ENCODE assay signal across 40 mouse cellular contexts in the genomic region with DNA sequence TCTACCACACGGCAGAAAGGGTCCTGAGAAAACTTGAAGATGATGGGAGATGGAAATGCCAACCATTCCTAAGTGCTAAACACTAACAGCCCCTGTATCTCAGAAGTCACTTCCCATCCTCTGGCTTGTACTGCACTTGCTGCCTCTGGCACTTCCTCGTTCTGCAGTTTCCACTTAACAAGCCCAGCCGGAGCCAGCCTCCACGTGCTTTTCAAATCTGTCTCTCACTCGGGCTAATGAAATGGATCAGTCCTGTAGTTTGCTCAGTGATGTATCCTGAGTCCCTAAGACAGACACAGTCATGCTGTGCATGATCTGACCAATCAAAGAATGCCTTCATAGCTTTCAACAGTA. TPM values are rescaled to one million over a fixed set of nuclear protein-coding genes. Genes with fewer than 3 reads are reported as not detected.
A peak's percentile ranks its signal among the peaks of the same experiment; 100 is the strongest.
DNase-seq lines count a peak whose midpoint lies in the region; ATAC-seq and TF ChIP-seq lines count a peak whose summit lies in the region.
"Had no signal": no experiment of that assay in that cellular context is flagged by ENCODE, and none has a peak within 500 bp of the region (broad histone marks: within the 10 kb centered on the region; RNA-seq: fewer than 3 reads in every experiment).

No protein-coding gene starts in this region.

- H3K79me2 ChIP-seq in MEL (ENCODE audit: control insufficient read depth, insufficient read depth, low read length, poor library complexity) = no peaks in the 10 kb centered on the region

- ATAC-seq in hematopoietic stem cell, adult 5-6 weeks (replicated peaks in 1 of 2; ENCODE audit: insufficient read depth in 1 of 2, low FRiP score in 2 of 2, low TSS enrichment in 1 of 2, low read depth in 1 of 2, poor library complexity in 2 of 2, severe bottlenecking in 2 of 2) = peak; percentile 54 to 78
- ATAC-seq in frontal cortex, adult (ENCODE audit: low TSS enrichment) = no peak
- ATAC-seq: forebrain, embryonic 14.5 days; Patski had no signal

- no peak overlapping the region for H3K4me3 ChIP-seq in MEL (ENCODE audit: control insufficient read depth in 1 of 2, insufficient read depth in 1 of 2, low read depth in 2 of 2, low read length in 2 of 2)
- H3K4me3 ChIP-seq in thymus, adult 2 months (ENCODE audit: control insufficient read depth, insufficient read depth, low read length) = no peak overlapping the region
- H3K4me3 ChIP-seq: embryonic facial prominence, embryonic 12.5 days; heart, embryonic 13.5 days; hindbrain, embryonic 10.5 days; hindbrain, embryonic 15.5 days; kidney, embryonic 15.5 days; layer of hippocampus, adult 2 months; liver, embryonic 15.5 days; megakaryocyte, embryonic 14.5 days; midbrain, embryonic 12.5 days had no signal

- no peak for TF ChIP-seq EP300 in MEL (IDR thresholded peaks at IDR 0.05; ENCODE audit: low read depth in 1 of 2, low read length in 2 of 2)

- no peaks in the 10 kb centered on the region for H3K27me3 ChIP-seq in MEL (ENCODE audit: control insufficient read depth in 1 of 2, insufficient read depth in 2 of 2, low read length in 2 of 2)
- no peaks in the 10 kb centered on the region for H3K27me3 ChIP-seq in thymus, adult 2 months (ENCODE audit: control insufficient read depth, insufficient read depth, low read length)
- H3K27me3 ChIP-seq: embryonic facial prominence, embryonic 12.5 days; heart, embryonic 13.5 days; hindbrain, embryonic 15.5 days; kidney, embryonic 15.5 days; liver, embryonic 15.5 days; megakaryocyte, embryonic 14.5 days; midbrain, embryonic 12.5 days; Patski had no signal

- no peaks in the 10 kb centered on the region for H3K36me3 ChIP-seq in MEL (ENCODE audit: control insufficient read depth in 1 of 2, insufficient read depth in 2 of 2, low read length in 2 of 2)
- H3K36me3 ChIP-seq in thymus, adult 2 months (ENCODE audit: control insufficient read depth, insufficient read depth, low read length) = peaks cover 7% of the 10 kb centered on the region
- H3K36me3 ChIP-seq: embryonic facial prominence, embryonic 12.5 days; G1E; heart, embryonic 13.5 days; hindbrain, embryonic 15.5 days; liver, embryonic 15.5 days had no signal

- TF ChIP-seq CTCF in MEL (IDR thresholded peaks at IDR 0.05 in 2 of 3, conservative IDR thresholded peaks at IDR 0.05 in 1 of 3; ENCODE audit: control insufficient read depth in 1 of 3, insufficient read depth in 1 of 3, low read depth in 2 of 3, low read length in 3 of 3, poor library complexity in 1 of 3, severe bottlenecking in 1 of 3) = no peak
- no peak for TF ChIP-seq CTCF in thymus, adult 2 months (IDR thresholded peaks at IDR 0.05; ENCODE audit: borderline replicate concordance, control insufficient read depth, extremely low read depth, insufficient read depth, low read length, poor library complexity)

- TF ChIP-seq POLR2A in MEL (IDR thresholded peaks at IDR 0.05; ENCODE audit: control insufficient read depth in 1 of 2, insufficient read depth in 1 of 2, low read depth in 1 of 2, low read length in 2 of 2, poor library complexity in 1 of 2) = no peak
- no peak for TF ChIP-seq POLR2A in thymus, adult 2 months (IDR thresholded peaks at IDR 0.05; ENCODE audit: control insufficient read depth, extremely low read depth, insufficient read depth, low read length, poor library complexity)

- DNase-seq in MEL (ENCODE audit: low read depth, low spot score) = peak; percentile 8
- peak; percentile 26 for DNase-seq in thymus, adult 2 months
- DNase-seq in thymus, postnatal 4 days = peak; percentile 53
- no peak for DNase-seq in kidney, adult 8-10 months
- DNase-seq in urinary bladder, postnatal 10 days (ENCODE audit: low spot score) = no peak
- DNase-seq: adrenal gland, postnatal 14 days; cerebellum, adult 11 months; cerebellum, adult 9-10 months; cerebellum, postnatal 36 days; embryo, embryonic 11 days; heart, postnatal 10 days; kidney, adult 11 months; kidney, postnatal 36 days; left cerebral cortex, postnatal 4 days; lung, embryonic 14.5 days; lung, postnatal 14 days; retina, postnatal 1 day; right cerebral cortex, postnatal 25 days; spleen, adult 18-20 months had no signal

- H3K9ac ChIP-seq in MEL (ENCODE audit: control insufficient read depth, low read depth, low read length, poor library complexity, severe bottlenecking) = no peak overlapping the region
- H3K9ac ChIP-seq: embryonic facial prominence, embryonic 12.5 days; heart, embryonic 13.5 days; hindbrain, embryonic 15.5 days; kidney, embryonic 15.5 days; liver, embryonic 15.5 days; lung, embryonic 14.5 days; midbrain, embryonic 12.5 days had no signal

- H3K9me3 ChIP-seq in MEL (replicated peaks; ENCODE audit: insufficient read depth, low read length) = no peaks in the 10 kb centered on the region
- H3K9me3 ChIP-seq: embryonic facial prominence, embryonic 12.5 days; G1E; heart, embryonic 13.5 days; hindbrain, embryonic 10.5 days; hindbrain, embryonic 15.5 days; kidney, embryonic 15.5 days; liver, embryonic 15.5 days; megakaryocyte, embryonic 14.5 days; midbrain, embryonic 12.5 days had no signal

- TF ChIP-seq RAD21 in MEL (IDR thresholded peaks at IDR 0.05; ENCODE audit: low read depth, low read length) = no peak

- H3K27ac ChIP-seq in MEL (ENCODE audit: control insufficient read depth, low read depth, low read length) = no peak overlapping the region
- peak overlapping the region; percentile 91 for H3K27ac ChIP-seq in thymus, adult 2 months (ENCODE audit: control insufficient read depth, insufficient read depth, low read length)
- H3K27ac ChIP-seq: embryonic facial prominence, embryonic 12.5 days; heart, embryonic 13.5 days; hindbrain, embryonic 10.5 days; hindbrain, embryonic 15.5 days; kidney, embryonic 15.5 days; layer of hippocampus, adult 2 months; liver, embryonic 15.5 days; midbrain, embryonic 12.5 days had no signal

- WGBS in thymus, adult 2 months = 7% methylated on average over 5 of the region's 5 CpGs

- no peaks in the 10 kb centered on the region for H3K4me1 ChIP-seq in MEL (ENCODE audit: control insufficient read depth in 1 of 2, insufficient read depth in 2 of 2, low read length in 2 of 2)
- peaks cover 21% of the 10 kb centered on the region for H3K4me1 ChIP-seq in thymus, adult 2 months (replicated peaks; ENCODE audit: control insufficient read depth, insufficient read depth, low read length)
- H3K4me1 ChIP-seq: embryonic facial prominence, embryonic 12.5 days; heart, embryonic 13.5 days; hindbrain, embryonic 10.5 days; hindbrain, embryonic 15.5 days; kidney, embryonic 15.5 days; liver, embryonic 15.5 days; midbrain, embryonic 12.5 days had no signal

TF ChIP-seq in MEL, 35 proteins besides CTCF, POLR2A, EP300 and RAD21:
- TF ChIP-seq NELFE (IDR thresholded peaks at IDR 0.05; ENCODE audit: low read depth, low read length) (no peak), TAL1 (IDR thresholded peaks at IDR 0.05; ENCODE audit: low read length) (no peak), HCFC1 (IDR thresholded peaks at IDR 0.05; ENCODE audit: low read depth, low read length) (no peak), ZC3H11A (IDR thresholded peaks at IDR 0.05; ENCODE audit: low read depth, low read length) (no peak), TCF12 (IDR thresholded peaks at IDR 0.05; ENCODE audit: low read depth, low read length) (no peak), MYB (IDR thresholded peaks at IDR 0.05; ENCODE audit: low read depth, low read length) (no peak), UBTF (IDR thresholded peaks at IDR 0.05; ENCODE audit: borderline replicate concordance, insufficient read depth, low read depth, low read length) (no peak), GABPA (IDR thresholded peaks at IDR 0.05; ENCODE audit: low read depth, low read length) (no peak), E2F4 (IDR thresholded peaks at IDR 0.05; ENCODE audit: borderline replicate concordance, low read depth, low read length) (no peak), JUND (IDR thresholded peaks at IDR 0.05; ENCODE audit: low read depth, low read length) (no peak), POLR2AphosphoS2 (IDR thresholded peaks at IDR 0.05; ENCODE audit: low read length) (no peak), MAFK (IDR thresholded peaks at IDR 0.05; ENCODE audit: borderline replicate concordance, low read depth, low read length) (no peak)
TF ChIP-seq in MEL: peak in this region for 0.

RNA-seq across cellular contexts. Expression of a gene that starts 13.2 kb away (rescaled TPM):
- total RNA-seq in MEL (2012; rRNA removed) = not detected in 2 replicates
- not detected for polyA plus RNA-seq in MEL (2012; ENCODE audit: insufficient read depth in 1 of 2, insufficient read length in 2 of 2, low read depth in 1 of 2, low replicate concordance in 2 of 2, missing spikeins in 1 of 2)
- total RNA-seq in hematopoietic stem cell, adult 5-6 weeks (2017) = not detected in 2 replicates
- polyA plus RNA-seq in thymus, adult 2 months (2012; rRNA removed) = 15.7 and 19.4 TPM in 2 replicates
- total RNA-seq: adrenal gland, postnatal 14 days; G1E; gastrocnemius, adult 8-10 months; gastrocnemius, postnatal 4 days; heart, adult 8-10 months; heart, postnatal 10 days; layer of hippocampus, postnatal 14 days; left cerebral cortex, postnatal 4 days; liver, adult 2 months had no signal
- polyA plus RNA-seq: forebrain, embryonic 14.5 days; G1E; hindbrain, embryonic 10.5 days; inflammation-experienced regulatory T-cells, adult 6 months; liver, adult 2 months; liver, embryonic 15.5 days; lung, embryonic 14.5 days; midbrain, embryonic 12.5 days; Patski; stomach, embryonic 16.5 days had no signal

Comparison
In these comparisons a context has a peak if more than half of its experiments do, and no peak if none do; other contexts are left out.
1. DNase-seq: peak in MEL (single experiment), thymus, adult 2 months (single experiment) and thymus, postnatal 4 days (single experiment); none in kidney, adult 8-10 months (0 of 2) and urinary bladder, postnatal 10 days (single experiment).